Mouse (Mus musculus) limb, embryonic 11.5 days (tissue): ENCODE measurements around the gene Gpr182. TPM values are rescaled to one million over a fixed set of nuclear protein-coding genes. Genes with fewer than 3 reads are reported as not detected.

Experiments used
- ATAC-seq: fragments of 200-750 bp; cut with Nextera tagmentation; 2 replicates; pipeline ENCODE4 v1.8.0; 2017; ENCODE audit warnings: low read depth; ENCODE audit not compliant: insufficient number of reproducible peaks, low FRiP score, low TSS enrichment
- DNase-seq: peaks from one replicate; pipeline ENCODE4 v3.0.0-alpha.2; 2015; ENCODE audit warnings: low spot score
- H3K27ac ChIP-seq: fragments of 300-500 bp; sonication (generic); replicated peaks from 2 replicates; pipeline ENCODE4 v1.5.1; 2014; ENCODE audit warnings: low read depth, mild to moderate bottlenecking, low read length
- H3K27me3 ChIP-seq: fragments of 300-500 bp; sonication (generic); 2 replicates; pipeline ENCODE4 v1.6.1; 2014; ENCODE audit warnings: mild to moderate bottlenecking, low read length, mixed read lengths; ENCODE audit not compliant: control insufficient read depth, insufficient read depth
- H3K36me3 ChIP-seq: fragments of 300-500 bp; sonication (generic); 2 replicates; pipeline ENCODE4 v1.6.1; 2014; ENCODE audit warnings: mild to moderate bottlenecking, low read length, moderate library complexity, mixed read lengths; ENCODE audit not compliant: control insufficient read depth, insufficient read depth
- H3K4me1 ChIP-seq: fragments of 300-500 bp; sonication (generic); 2 replicates; pipeline ENCODE4 v1.6.1; 2014; ENCODE audit warnings: low read length, mixed read lengths; ENCODE audit not compliant: control insufficient read depth, insufficient read depth
- H3K4me2 ChIP-seq: fragments of 300-500 bp; sonication (generic); 2 replicates; pipeline ENCODE4 v1.6.1; 2014; ENCODE audit warnings: low read depth, mild to moderate bottlenecking, moderate library complexity; ENCODE audit not compliant: severe bottlenecking
- H3K4me3 ChIP-seq: fragments of 300-500 bp; sonication (generic); 2 replicates; pipeline ENCODE4 v1.5.1; 2014; ENCODE audit warnings: low read depth, low read length
- H3K9ac ChIP-seq: fragments of 300-500 bp; sonication (generic); 2 replicates; pipeline ENCODE4 v1.6.1; 2014; ENCODE audit warnings: mild to moderate bottlenecking, low read length
- H3K9me3 ChIP-seq: fragments of 300-500 bp; sonication (generic); 2 replicates; pipeline ENCODE4 v1.6.1; 2016; ENCODE audit warnings: low read length; ENCODE audit not compliant: control insufficient read depth
- WGBS: fragments of 180-500 bp; shearing (Covaris S2); extraction: QIAGEN DNeasy Blood & Tissue Kit; methylation state at CpG from one replicate; pipeline ENCODE4 v1.1.7; 2014; 5-methylcytosine and 5-hydroxymethylcytosine counted together
- polyA plus RNA-seq: library from polyadenylated mRNA; unstranded; fragments of >200 nt; fragmentation: Nextera tagmentation; extraction: Ambion mirVana; gene quantifications from 2 replicates; pipeline ENCODE4 v1.2.1, GENCODE M21; 2014

Gpr182 gene
- polyA plus RNA-seq, 1 experiment from 2014 or later, result 0.33 TPM

DNA sequence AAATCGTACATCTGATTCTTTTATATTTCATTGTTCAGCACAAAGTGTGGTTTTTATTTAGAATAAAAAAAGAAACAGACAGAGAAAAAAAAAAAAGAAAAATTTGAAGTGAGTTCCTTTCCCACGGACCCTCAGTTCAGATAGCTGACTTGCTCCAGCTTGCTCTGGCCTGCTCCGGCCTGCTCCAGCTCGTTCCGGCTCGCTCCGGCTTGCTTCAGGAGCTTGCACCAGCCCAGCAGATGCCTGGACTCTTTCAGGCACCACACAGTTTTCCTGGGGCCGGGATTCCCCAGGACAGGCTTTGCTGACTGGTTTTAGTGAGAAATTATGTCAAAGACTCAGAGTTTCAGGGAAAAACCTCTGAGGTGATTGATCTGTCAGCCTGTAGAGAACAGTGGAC lies 4.3 kb downstream of the Gpr182 start:
- Histone ChIP-seq H3K4me3 (no peak overlapping the region), H3K27me3 (no peaks in the 10 kb centered on the region), H3K4me1 (no peaks in the 10 kb centered on the region), H3K36me3 (peaks cover 33% of the 10 kb centered on the region), H3K4me2 (no peak overlapping the region), H3K9me3 (no peaks in the 10 kb centered on the region), H3K27ac (no peak overlapping the region), H3K9ac (no peak overlapping the region)
- DNase-seq (no peak), ATAC-seq (no peak)
- 90% methylated on average over 8 of the region's 8 CpGs for WGBS

- H3K4me2 ChIP-seq, result no peak overlapping the region
- H3K27ac ChIP-seq, result no peak overlapping the region
- WGBS, result 75% methylated on average over 5 of the region's 5 CpGs
- DNase-seq (no peak), ATAC-seq (no peak)
- no peak overlapping the region for H3K4me3 ChIP-seq
- peaks cover 40% of the 10 kb centered on the region for H3K36me3 ChIP-seq
- H3K9me3 ChIP-seq, result no peaks in the 10 kb centered on the region
- H3K9ac ChIP-seq, result no peak overlapping the region
- H3K27me3 ChIP-seq, result no peaks in the 10 kb centered on the region
- no peaks in the 10 kb centered on the region for H3K4me1 ChIP-seq
Measured at GRCm38 (mm10) chr10:127745886-127746285, 5.6 kb downstream of the Gpr182 start.

DNA sequence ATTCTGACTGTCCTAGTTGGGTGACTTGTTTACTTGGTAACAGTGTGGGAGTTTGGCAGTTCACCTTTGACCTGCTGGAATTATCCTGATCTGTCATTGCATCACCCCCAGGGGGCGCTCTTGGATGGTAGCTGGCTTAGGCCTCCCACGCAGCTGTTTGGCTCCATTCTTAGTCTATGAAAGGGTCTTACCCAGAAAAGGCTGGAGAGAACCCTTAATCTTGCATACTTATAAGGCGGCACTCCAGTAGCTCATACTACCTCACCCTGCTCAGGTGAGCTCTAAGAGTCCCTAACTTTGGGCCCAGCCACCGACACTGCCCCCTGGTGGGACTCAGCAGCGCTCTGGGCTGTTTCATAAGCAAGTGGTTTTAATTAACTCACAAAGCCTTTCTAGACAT lies 6.9 kb downstream of the Gpr182 start:
- no peak overlapping the region for H3K9ac ChIP-seq
- H3K27ac ChIP-seq, result no peak overlapping the region
- peaks cover 40% of the 10 kb centered on the region for H3K36me3 ChIP-seq
- no peaks in the 10 kb centered on the region for H3K9me3 ChIP-seq
- DNase-seq (peak; percentile 62), ATAC-seq (no peak)
- no peaks in the 10 kb centered on the region for H3K27me3 ChIP-seq
- no peak overlapping the region for H3K4me2 ChIP-seq
- WGBS, result 64% methylated on average over 5 of the region's 5 CpGs
- no peak overlapping the region for H3K4me3 ChIP-seq
- H3K4me1 ChIP-seq, result no peaks in the 10 kb centered on the region

GRCm38 (mm10) chr10:127739661-127740161 lies 11.8 kb downstream of the Gpr182 start:
- H3K4me2 ChIP-seq, result peak overlapping the region; percentile 77
- ATAC-seq (peak; percentile 50; the same call in 1 of the 2 replicates), DNase-seq (peak; percentile 70)
- H3K9me3 ChIP-seq, result no peaks in the 10 kb centered on the region
- under 1% methylated on average over 44 of the region's 55 CpGs for WGBS
- H3K4me1 ChIP-seq, result no peaks in the 10 kb centered on the region
- H3K27me3 ChIP-seq, result no peaks in the 10 kb centered on the region
- peak overlapping the region; percentile 73 for H3K27ac ChIP-seq
- H3K4me3 ChIP-seq, result peak overlapping the region; percentile 89
- peaks cover 29% of the 10 kb centered on the region for H3K36me3 ChIP-seq
- H3K9ac ChIP-seq, result peak overlapping the region; percentile 98

DNA sequence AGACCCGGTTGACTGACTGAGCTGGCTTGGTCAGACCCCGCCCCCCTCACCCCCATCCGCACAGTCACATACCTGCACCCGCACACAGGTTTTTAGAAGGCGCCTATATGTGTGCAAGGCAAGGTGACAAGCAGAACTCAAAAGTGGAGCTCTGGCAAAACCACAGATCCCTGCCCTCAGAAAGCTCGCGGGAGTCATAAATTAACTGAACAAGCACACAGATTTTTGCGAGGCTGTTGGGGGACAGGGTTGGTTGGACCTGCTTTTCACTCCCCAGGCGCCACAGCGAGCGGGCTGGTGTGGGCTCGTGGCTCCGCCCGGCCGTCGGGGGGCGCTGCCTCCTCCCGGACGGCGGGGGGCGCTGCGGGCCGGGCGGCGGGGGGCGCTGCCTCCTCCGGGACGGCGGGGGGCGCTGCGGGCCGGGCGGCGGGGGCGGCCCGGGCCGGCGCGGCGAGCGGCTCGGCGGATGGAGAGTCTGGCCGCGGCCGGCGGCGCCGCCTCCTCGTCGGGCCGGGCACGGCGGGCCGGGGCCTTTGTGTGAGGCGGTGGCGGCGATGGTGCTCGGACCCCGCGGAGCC lies 12.4 kb downstream of the Gpr182 start, which contains the start of gene Zbtb39:
Zbtb39 (plus strand) TSS at position 456 of the 578 bp plus-strand sequence.
- peak within 1 kb of the TSS; percentile 73 for H3K27ac ChIP-seq
- peak within 1 kb of the TSS; percentile 89 for H3K4me3 ChIP-seq
- H3K4me2 ChIP-seq, result peak within 1 kb of the TSS; percentile 77
- no peaks in the 10 kb centered on the region for H3K9me3 ChIP-seq
- peaks cover 25% of the 10 kb centered on the region for H3K36me3 ChIP-seq
- H3K4me1 ChIP-seq, result no peaks in the 10 kb centered on the region
- peak; percentile 69 for ATAC-seq
- H3K27me3 ChIP-seq, result no peaks in the 10 kb centered on the region
- peak within 1 kb of the TSS; percentile 98 for H3K9ac ChIP-seq
- DNase-seq, result peak; percentile 84
- under 1% methylated on average over 50 of the region's 61 CpGs for WGBS

DNA sequence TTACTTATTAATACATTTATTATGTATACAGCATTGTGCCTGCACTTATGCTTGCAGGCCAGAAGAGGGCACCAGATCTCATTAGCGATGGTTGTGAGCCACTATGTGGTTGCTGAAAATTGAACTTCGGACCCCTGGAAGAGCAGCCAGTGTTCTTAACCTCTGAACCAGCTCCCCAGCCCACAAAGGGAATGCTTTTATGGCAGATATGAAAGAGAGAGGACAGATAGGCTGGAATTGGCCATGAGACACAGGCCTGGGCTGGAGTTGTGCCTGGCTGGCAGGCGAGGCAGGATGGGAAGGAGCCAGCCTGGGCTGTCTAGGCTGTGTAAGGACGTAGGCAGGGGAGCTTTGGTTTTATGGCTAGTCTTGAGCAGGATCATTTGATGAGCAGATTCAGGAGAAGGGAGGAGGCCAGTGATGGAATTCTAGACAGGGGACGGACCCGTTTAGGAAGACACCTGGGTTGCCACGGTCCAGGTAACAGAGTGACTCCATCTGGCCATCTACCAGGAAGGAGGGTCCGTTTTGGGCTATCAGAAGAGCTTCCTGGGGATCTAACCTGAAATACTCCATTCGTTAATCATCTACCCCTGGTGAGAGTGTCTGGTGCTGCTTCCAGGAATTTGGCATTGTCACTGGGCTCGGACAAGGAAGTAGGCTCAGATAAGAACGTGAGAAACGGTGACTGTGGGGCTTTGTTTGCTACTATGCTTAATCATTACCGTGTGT lies 13.2 kb downstream of the Gpr182 start:
- Histone ChIP-seq H3K27me3 (no peaks in the 10 kb centered on the region), H3K27ac (no peak overlapping the region), H3K4me1 (no peaks in the 10 kb centered on the region), H3K4me3 (no peak overlapping the region), H3K9ac (no peak overlapping the region), H3K9me3 (no peaks in the 10 kb centered on the region), H3K4me2 (no peak overlapping the region; the same call in 1 of the 2 replicates), H3K36me3 (peaks cover 18% of the 10 kb centered on the region)
- DNase-seq, result peak; percentile 60
- no peak for ATAC-seq
- 51% methylated on average over 13 of the region's 13 CpGs for WGBS

- no peak overlapping the region for H3K27ac ChIP-seq
- no peak for DNase-seq
- no peak for ATAC-seq
- no peak overlapping the region for H3K4me3 ChIP-seq
- no peak overlapping the region for H3K9ac ChIP-seq
- no peak overlapping the region for H3K4me2 ChIP-seq
- no peaks in the 10 kb centered on the region for H3K27me3 ChIP-seq
- WGBS, result 15% methylated on average over 2 of the region's 2 CpGs
- H3K36me3 ChIP-seq, result peaks cover 10% of the 10 kb centered on the region
- H3K9me3 ChIP-seq, result no peaks in the 10 kb centered on the region
- no peaks in the 10 kb centered on the region for H3K4me1 ChIP-seq
Measured at GRCm38 (mm10) chr10:127737552-127737951, 14.0 kb downstream of the Gpr182 start.

- Histone ChIP-seq H3K27ac (no peak overlapping the region), H3K36me3 (peaks cover 4% of the 10 kb centered on the region; the same call in 1 of the 2 replicates), H3K27me3 (no peaks in the 10 kb centered on the region), H3K4me1 (no peaks in the 10 kb centered on the region), H3K4me2 (no peak overlapping the region), H3K4me3 (no peak overlapping the region), H3K9me3 (no peaks in the 10 kb centered on the region), H3K9ac (no peak overlapping the region)
- 71% methylated on average over 4 of the region's 4 CpGs for WGBS
- DNase-seq (no peak), ATAC-seq (no peak)
Measured at GRCm38 (mm10) chr10:127736916-127737315, 14.6 kb downstream of the Gpr182 start.
